Comparison of ENCODE assay signal across 9 mouse cellular contexts in the genomic region with DNA sequence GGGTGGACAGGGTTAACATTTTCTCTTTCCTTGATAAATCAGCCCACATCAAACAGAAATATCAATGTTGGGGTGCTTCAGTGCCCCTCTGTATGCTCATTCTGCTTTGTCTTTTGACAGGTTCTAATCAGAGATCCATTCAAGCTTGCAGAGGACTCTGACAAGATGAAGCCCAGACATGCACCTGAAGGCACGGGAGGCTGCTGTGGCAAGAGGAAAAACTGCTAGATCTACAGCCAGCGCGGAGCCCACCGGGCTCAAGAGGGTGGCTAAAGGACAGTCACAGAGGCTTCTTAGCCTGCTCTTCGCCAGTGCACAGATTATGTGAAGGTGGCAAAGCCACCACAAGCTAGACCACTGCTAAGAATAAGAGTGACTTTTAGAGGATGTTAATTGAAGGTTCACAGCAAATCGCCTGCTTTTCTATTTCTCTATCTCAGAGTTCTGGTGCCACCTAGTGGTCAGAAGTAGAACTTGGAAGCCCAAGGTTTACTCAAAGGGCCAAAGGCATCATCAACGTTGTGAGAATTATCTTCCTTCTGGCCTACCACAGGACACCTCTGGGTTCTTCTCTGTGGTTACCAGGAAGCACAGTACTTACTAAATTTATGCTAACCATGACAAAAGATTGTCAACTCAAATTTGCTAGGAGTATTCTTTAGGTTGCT. TPM values are rescaled to one million over a fixed set of nuclear protein-coding genes. Genes with fewer than 3 reads are reported as not detected.
DNase-seq lines count a peak whose midpoint lies in the region; ATAC-seq and TF ChIP-seq lines count a peak whose summit lies in the region.
"Had no signal": no experiment of that assay in that cellular context is flagged by ENCODE, and none has a peak within 500 bp of the region (broad histone marks: within the 10 kb centered on the region; RNA-seq: fewer than 3 reads in every experiment).

No protein-coding gene starts in this region.

- no peak overlapping the region for H3K9ac ChIP-seq in liver, adult 2 months (ENCODE audit: low read depth, low read length)
- no peak overlapping the region for H3K9ac ChIP-seq in liver, embryonic 12.5 days
- H3K9ac ChIP-seq in midbrain, postnatal 0 days (replicated peaks; ENCODE audit: low read length, poor library complexity, severe bottlenecking) = no peak overlapping the region
- H3K9ac ChIP-seq: midbrain, embryonic 12.5 days had no signal

- 57% methylated on average over 7 of the region's 7 CpGs for WGBS in liver, adult 2 months
- 49% methylated on average over 7 of the region's 7 CpGs for WGBS in liver, embryonic 12.5 days (ENCODE audit: insufficient replicate concordance)
- WGBS in midbrain, postnatal 0 days = 55% methylated on average over 7 of the region's 7 CpGs

- peak; percentile 52 for TF ChIP-seq CTCF in liver, adult 2 months (IDR thresholded peaks at IDR 0.05; ENCODE audit: low read depth, low read length)
- peak; percentile 93 for TF ChIP-seq CTCF in midbrain, postnatal 0 days (IDR thresholded peaks at IDR 0.05)

- no peaks in the 10 kb centered on the region for H3K4me1 ChIP-seq in liver, adult 2 months (ENCODE audit: control insufficient read depth, insufficient read depth, low read length)
- no peaks in the 10 kb centered on the region for H3K4me1 ChIP-seq in liver, embryonic 12.5 days
- no peaks in the 10 kb centered on the region for H3K4me1 ChIP-seq in midbrain, postnatal 0 days (ENCODE audit: insufficient read depth, low read length)
- H3K4me1 ChIP-seq: midbrain, embryonic 12.5 days had no signal

- no peaks in the 10 kb centered on the region for H3K27me3 ChIP-seq in liver, adult 2 months (ENCODE audit: control insufficient read depth, insufficient read depth, low read length)
- H3K27me3 ChIP-seq in liver, embryonic 12.5 days (replicated peaks) = 0 out of 2 replicates have a peak, but pooled peaks cover 4% of the 10 kb centered on the region
- no peaks in the 10 kb centered on the region for H3K27me3 ChIP-seq in midbrain, postnatal 0 days (ENCODE audit: insufficient read depth, low read length)
- H3K27me3 ChIP-seq: midbrain, embryonic 12.5 days had no signal

- no peaks in the 10 kb centered on the region for H3K79me2 ChIP-seq in liver, adult 2 months (ENCODE audit: control insufficient read depth, insufficient read depth, low read length)

- peak; percentile 52 for DNase-seq in liver, adult 2 months (ENCODE audit: extremely low read depth, low read depth, low spot score)
- DNase-seq in adrenal gland, adult 2 months = peak; percentile 54
- peak; percentile 63 for DNase-seq in embryo, embryonic 9.5 days (ENCODE audit: extremely low spot score)
- peak; percentile 60 to 75 for DNase-seq in left cerebral cortex, adult 18-20 months (ENCODE audit: low spot score in 2 of 2)
- peak; percentile 87 for DNase-seq in midbrain, postnatal 0 days (ENCODE audit: low spot score)
- DNase-seq in thymus, postnatal 10 days (ENCODE audit: low spot score in 2 of 2) = peak; percentile 44 to 80

- no peak overlapping the region for H3K4me3 ChIP-seq in liver, adult 2 months (ENCODE audit: insufficient read depth, low read depth, low read length)
- no peak overlapping the region for H3K4me3 ChIP-seq in liver, embryonic 12.5 days
- no peak overlapping the region for H3K4me3 ChIP-seq in midbrain, postnatal 0 days (ENCODE audit: low read depth, low read length)
- H3K4me3 ChIP-seq: midbrain, embryonic 12.5 days had no signal

- H3K27ac ChIP-seq in liver, adult 2 months (replicated peaks; ENCODE audit: insufficient read depth, low read depth, low read length) = no peak overlapping the region
- no peak overlapping the region for H3K27ac ChIP-seq in liver, embryonic 12.5 days
- no peak overlapping the region for H3K27ac ChIP-seq in midbrain, postnatal 0 days (ENCODE audit: low read depth, low read length)
- H3K27ac ChIP-seq: midbrain, embryonic 12.5 days had no signal

- H3K4me2 ChIP-seq in liver, embryonic 12.5 days = no peak overlapping the region
- H3K4me2 ChIP-seq in midbrain, postnatal 0 days (ENCODE audit: low read depth, low read length, poor library complexity, severe bottlenecking) = no peak overlapping the region
- H3K4me2 ChIP-seq: midbrain, embryonic 12.5 days had no signal

- ATAC-seq in liver, embryonic 12.5 days = no peak
- ATAC-seq in hematopoietic stem cell, adult 5-6 weeks (replicated peaks in 1 of 2; ENCODE audit: insufficient read depth in 1 of 2, low FRiP score in 2 of 2, low TSS enrichment in 1 of 2, low read depth in 1 of 2, poor library complexity in 2 of 2, severe bottlenecking in 2 of 2) = peak; percentile 67 to 74; a peak in 3 of 4 replicates
- ATAC-seq in midbrain, postnatal 0 days (ENCODE audit: low FRiP score) = no peak

- no peak for TF ChIP-seq POLR2A in liver, adult 2 months (IDR thresholded peaks at IDR 0.05; ENCODE audit: extremely low read depth, insufficient read depth, low read length)

- peaks cover 8% of the 10 kb centered on the region for H3K36me3 ChIP-seq in liver, adult 2 months (ENCODE audit: control insufficient read depth, insufficient read depth, low read length)
- H3K36me3 ChIP-seq in liver, embryonic 12.5 days = peaks cover 7% of the 10 kb centered on the region
- H3K36me3 ChIP-seq in midbrain, postnatal 0 days (ENCODE audit: insufficient read depth, low read length) = no peaks in the 10 kb centered on the region
- H3K36me3 ChIP-seq: midbrain, embryonic 12.5 days had no signal

- H3K9me3 ChIP-seq in liver, embryonic 12.5 days (replicated peaks) = no peaks in the 10 kb centered on the region
- H3K9me3 ChIP-seq in midbrain, postnatal 0 days (ENCODE audit: low read length) = no peaks in the 10 kb centered on the region
- H3K9me3 ChIP-seq: midbrain, embryonic 12.5 days had no signal

RNA-seq across cellular contexts. Expression of a gene that starts 20.9 kb away (rescaled TPM):
- 4.4 and 5.3 TPM in 2 replicates for total RNA-seq in liver, adult 2 months (2014; rRNA removed)
- 6.3 and 7.1 TPM in 2 replicates for polyA plus RNA-seq in liver, adult 2 months (2012; rRNA removed)
- polyA plus RNA-seq in liver, embryonic 12.5 days (2016; fragmentation: Nextera tagmentation; extraction: Ambion mirVana) = 1.6 and 2.5 TPM in 2 replicates
- total RNA-seq in adrenal gland, adult 2 months (2021) = 10 to 100 TPM; 33.4 to 40.7 TPM
- 34.9 and 49.2 TPM in 2 replicates for polyA plus RNA-seq in adrenal gland, adult 2 months (2012; rRNA removed)
- 4.3 and 8.4 TPM in 2 replicates for total RNA-seq in hematopoietic stem cell, adult 5-6 weeks (2017)
- 10 to 100 TPM; 32.6 to 34.2 TPM for total RNA-seq in left cerebral cortex, adult 18-20 months (2021)
- total RNA-seq in midbrain, postnatal 0 days (2014; rRNA removed) = 26.1 and 37.5 TPM in 2 replicates
- 8.2 and 8.3 TPM in 2 replicates for polyA plus RNA-seq in midbrain, postnatal 0 days (2015; fragmentation: Nextera tagmentation; extraction: Ambion mirVana)

RNA-seq across cellular contexts. Expression of a gene that starts 33.2 kb away (rescaled TPM):
- 57.8 and 67.9 TPM in 2 replicates for total RNA-seq in liver, adult 2 months (2014; rRNA removed)
- 19.3 and 29.3 TPM in 2 replicates for polyA plus RNA-seq in liver, adult 2 months (2012; rRNA removed)
- polyA plus RNA-seq in liver, embryonic 12.5 days (2016; fragmentation: Nextera tagmentation; extraction: Ambion mirVana) = 18.5 and 20.1 TPM in 2 replicates
- total RNA-seq in adrenal gland, adult 2 months (2021) = 10 to 100 TPM; 89.0 to 94.8 TPM
- 11.3 and 14.3 TPM in 2 replicates for polyA plus RNA-seq in adrenal gland, adult 2 months (2012; rRNA removed)
- 62.6 and 67.5 TPM in 2 replicates for total RNA-seq in hematopoietic stem cell, adult 5-6 weeks (2017)
- 10 to 100 TPM; 26.2 to 32.0 TPM for total RNA-seq in left cerebral cortex, adult 18-20 months (2021)
- total RNA-seq in midbrain, postnatal 0 days (2014; rRNA removed) = 21.3 and 28.9 TPM in 2 replicates
- 36.4 and 37.9 TPM in 2 replicates for polyA plus RNA-seq in midbrain, postnatal 0 days (2015; fragmentation: Nextera tagmentation; extraction: Ambion mirVana)

RNA-seq across cellular contexts. Expression of a gene that starts 50.8 kb away (rescaled TPM):
- 4.8 TPM in 2 replicates for total RNA-seq in liver, adult 2 months (2014; rRNA removed)
- 2.9 and 3.9 TPM in 2 replicates for polyA plus RNA-seq in liver, adult 2 months (2012; rRNA removed)
- polyA plus RNA-seq in liver, embryonic 12.5 days (2016; fragmentation: Nextera tagmentation; extraction: Ambion mirVana) = 7.4 and 7.7 TPM in 2 replicates
- 10 to 100 TPM; 13.5 to 14.5 TPM for total RNA-seq in adrenal gland, adult 2 months (2021)
- polyA plus RNA-seq in adrenal gland, adult 2 months (2012; rRNA removed) = 2.3 and 2.9 TPM in 2 replicates
- 5.9 and 7.6 TPM in 2 replicates for total RNA-seq in hematopoietic stem cell, adult 5-6 weeks (2017)
- 10 to 100 TPM; 20.7 to 21.6 TPM for total RNA-seq in left cerebral cortex, adult 18-20 months (2021)
- total RNA-seq in midbrain, postnatal 0 days (2014; rRNA removed) = 13.2 and 16.3 TPM in 2 replicates
- 41.3 and 43.0 TPM in 2 replicates for polyA plus RNA-seq in midbrain, postnatal 0 days (2015; fragmentation: Nextera tagmentation; extraction: Ambion mirVana)

Comparison
In these comparisons a context has a peak if more than half of its experiments do, and no peak if none do; other contexts are left out.
1. ATAC-seq: peak in hematopoietic stem cell, adult 5-6 weeks (2 of 2); none in liver, embryonic 12.5 days (single experiment) and midbrain, postnatal 0 days (single experiment).
2. Peak in every context shown above with its lines, with median percentiles within 50 percentile points of each other: DNase-seq.